Mouse (Mus musculus): ENCODE measurements around the gene Bicra. TPM values are rescaled to one million over a fixed set of nuclear protein-coding genes. Genes with fewer than 3 reads are reported as not detected.

Bicra gene
- 4.6 and 5.0 TPM in 2 replicates for polyA plus RNA-seq (2015; fragmentation: Nextera tagmentation; extraction: Ambion mirVana)

- Histone ChIP-seq H3K4me2 (peak within 1 kb of the TSS; percentile 87), H3K27me3 (replicated peaks) (no peaks in the 10 kb centered on the region), H3K4me1 (peaks cover 66% of the 10 kb centered on the region), H3K27ac (replicated peaks) (peak within 1 kb of the TSS; percentile 93), H3K9ac (peak within 1 kb of the TSS; percentile 93), H3K9me3 (no peaks in the 10 kb centered on the region), H3K4me3 (peak within 1 kb of the TSS; percentile 86), H3K36me3 (no peaks in the 10 kb centered on the region)
- WGBS: under 1% methylated on average over 58 of the region's 69 CpGs
- ATAC-seq (ENCODE audit: extremely low read depth, insufficient number of reproducible peaks, low FRiP score, low TSS enrichment): peak; percentile 42; the same call in 1 of the 2 replicates
Measured at GRCm38 (mm10) chr7:16047338-16048146, at the start of gene Bicra. Gene Bicra (minus strand): TSS chr7:16047921.

GRCm38 (mm10) chr7:16094592-16094991 lies 46.9 kb upstream of the Bicra start:
- 69% methylated on average over 3 of the region's 3 CpGs for WGBS
- H3K4me1 ChIP-seq: peaks cover 9% of the 10 kb centered on the region
- H3K9ac ChIP-seq: no peak overlapping the region
- no peak overlapping the region for H3K4me2 ChIP-seq
- ATAC-seq (ENCODE audit: extremely low read depth, insufficient number of reproducible peaks, low FRiP score, low TSS enrichment): no peak
- no peak overlapping the region for H3K27ac ChIP-seq (replicated peaks)
- H3K27me3 ChIP-seq (replicated peaks): peaks cover 40% of the 10 kb centered on the region
- H3K36me3 ChIP-seq: no peaks in the 10 kb centered on the region
- H3K4me3 ChIP-seq: no peak overlapping the region
- H3K9me3 ChIP-seq: no peaks in the 10 kb centered on the region

- Histone ChIP-seq H3K27ac (replicated peaks) (no peak overlapping the region), H3K4me2 (no peak overlapping the region), H3K4me1 (peaks cover 3% of the 10 kb centered on the region; the same call in 1 of the 2 replicates), H3K27me3 (replicated peaks) (peaks cover 14% of the 10 kb centered on the region), H3K9me3 (no peaks in the 10 kb centered on the region), H3K4me3 (no peak overlapping the region), H3K36me3 (no peaks in the 10 kb centered on the region), H3K9ac (no peak overlapping the region)
- 56% methylated on average over 2 of the region's 2 CpGs for WGBS
- no peak for ATAC-seq (ENCODE audit: extremely low read depth, insufficient number of reproducible peaks, low FRiP score, low TSS enrichment)
Measured at GRCm38 (mm10) chr7:16087587-16087986, 39.9 kb upstream of the Bicra start.

GRCm38 (mm10) chr7:16083361-16083760 lies 35.6 kb upstream of the Bicra start:
- no peak for ATAC-seq (ENCODE audit: extremely low read depth, insufficient number of reproducible peaks, low FRiP score, low TSS enrichment)
- no peaks in the 10 kb centered on the region for H3K9me3 ChIP-seq
- H3K4me1 ChIP-seq: peaks cover 3% of the 10 kb centered on the region; the same call in 1 of the 2 replicates
- H3K4me2 ChIP-seq: no peak overlapping the region
- peaks cover 17% of the 10 kb centered on the region for H3K27me3 ChIP-seq (replicated peaks)
- no peaks in the 10 kb centered on the region for H3K36me3 ChIP-seq
- 27% methylated on average over 4 of the region's 4 CpGs for WGBS
- no peak overlapping the region for H3K4me3 ChIP-seq
- no peak overlapping the region; the same call in 1 of the 2 replicates for H3K9ac ChIP-seq
- H3K27ac ChIP-seq (replicated peaks): no peak overlapping the region

DNA sequence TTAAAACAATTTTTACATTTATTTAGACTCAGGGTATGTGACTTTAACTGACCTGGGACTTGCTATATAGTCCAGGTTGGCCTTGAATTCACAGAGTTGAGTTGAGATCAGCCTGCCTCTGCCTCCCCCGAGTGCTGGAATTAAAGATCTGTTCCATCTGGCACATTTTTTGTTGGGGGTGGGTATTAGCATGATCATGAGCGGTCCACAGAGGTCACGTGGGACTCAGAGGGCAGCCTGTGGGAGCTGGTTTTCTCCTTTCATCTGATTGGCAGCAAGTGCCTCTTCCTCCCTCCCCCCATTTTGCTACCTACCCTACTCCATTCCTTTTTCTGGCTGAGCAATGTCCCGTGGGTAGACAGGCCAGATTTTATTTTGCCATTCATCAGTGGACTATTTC lies 32.9 kb upstream of the Bicra start:
- H3K9ac ChIP-seq: no peak overlapping the region
- H3K4me1 ChIP-seq: peaks cover 3% of the 10 kb centered on the region; the same call in 1 of the 2 replicates
- H3K4me3 ChIP-seq: no peak overlapping the region
- no peaks in the 10 kb centered on the region for H3K9me3 ChIP-seq
- no peak for ATAC-seq (ENCODE audit: extremely low read depth, insufficient number of reproducible peaks, low FRiP score, low TSS enrichment)
- H3K36me3 ChIP-seq: no peaks in the 10 kb centered on the region
- WGBS: 69% methylated on average over 4 of the region's 4 CpGs
- H3K4me2 ChIP-seq: no peak overlapping the region
- no peak overlapping the region for H3K27ac ChIP-seq (replicated peaks)
- H3K27me3 ChIP-seq (replicated peaks): peaks cover 26% of the 10 kb centered on the region; the same call in 1 of the 2 replicates

- no peak for ATAC-seq (ENCODE audit: extremely low read depth, insufficient number of reproducible peaks, low FRiP score, low TSS enrichment)
- 50% methylated on average over 1 of the region's 1 CpGs for WGBS
- Histone ChIP-seq H3K9me3 (no peaks in the 10 kb centered on the region), H3K9ac (no peak overlapping the region), H3K36me3 (no peaks in the 10 kb centered on the region), H3K4me1 (peaks cover 3% of the 10 kb centered on the region; the same call in 1 of the 2 replicates), H3K27me3 (replicated peaks) (peaks cover 22% of the 10 kb centered on the region; the same call in 1 of the 2 replicates), H3K4me3 (no peak overlapping the region), H3K4me2 (no peak overlapping the region), H3K27ac (replicated peaks) (no peak overlapping the region)
Measured at GRCm38 (mm10) chr7:16079947-16080346, 32.2 kb upstream of the Bicra start.

- Histone ChIP-seq H3K4me2 (no peak overlapping the region), H3K9ac (no peak overlapping the region), H3K36me3 (no peaks in the 10 kb centered on the region), H3K4me3 (no peak overlapping the region), H3K27me3 (replicated peaks) (peaks cover 12% of the 10 kb centered on the region; the same call in 1 of the 2 replicates), H3K9me3 (no peaks in the 10 kb centered on the region), H3K4me1 (no peaks in the 10 kb centered on the region), H3K27ac (replicated peaks) (no peak overlapping the region)
- WGBS: 70% methylated on average over 6 of the region's 6 CpGs
- no peak for ATAC-seq (ENCODE audit: extremely low read depth, insufficient number of reproducible peaks, low FRiP score, low TSS enrichment)
Measured at GRCm38 (mm10) chr7:16071906-16072305, 24.2 kb upstream of the Bicra start.

- H3K27me3 ChIP-seq (replicated peaks): 0 out of 2 replicates have a peak, but pooled peaks cover 3% of the 10 kb centered on the region
- no peak overlapping the region for H3K9ac ChIP-seq
- no peaks in the 10 kb centered on the region for H3K36me3 ChIP-seq
- H3K4me1 ChIP-seq: no peaks in the 10 kb centered on the region
- H3K27ac ChIP-seq (replicated peaks): no peak overlapping the region
- no peak overlapping the region for H3K4me3 ChIP-seq
- no peaks in the 10 kb centered on the region for H3K9me3 ChIP-seq
- ATAC-seq (ENCODE audit: extremely low read depth, insufficient number of reproducible peaks, low FRiP score, low TSS enrichment): no peak
- H3K4me2 ChIP-seq: no peak overlapping the region
Measured at GRCm38 (mm10) chr7:16070846-16071245, 23.1 kb upstream of the Bicra start.

GRCm38 (mm10) chr7:16063490-16063889 lies 15.8 kb upstream of the Bicra start:
- Histone ChIP-seq H3K4me1 (peaks cover 6% of the 10 kb centered on the region; the same call in 1 of the 2 replicates), H3K27me3 (replicated peaks) (peaks cover 52% of the 10 kb centered on the region), H3K4me2 (no peak overlapping the region), H3K9me3 (peaks cover 12% of the 10 kb centered on the region; the same call in 1 of the 2 replicates), H3K36me3 (no peaks in the 10 kb centered on the region), H3K27ac (replicated peaks) (no peak overlapping the region), H3K4me3 (no peak overlapping the region), H3K9ac (no peak overlapping the region)
- no peak for ATAC-seq (ENCODE audit: extremely low read depth, insufficient number of reproducible peaks, low FRiP score, low TSS enrichment)
- WGBS: 31% methylated on average over 4 of the region's 4 CpGs

- peaks cover 12% of the 10 kb centered on the region; the same call in 1 of the 2 replicates for H3K9me3 ChIP-seq
- no peak overlapping the region for H3K27ac ChIP-seq (replicated peaks)
- ATAC-seq (ENCODE audit: extremely low read depth, insufficient number of reproducible peaks, low FRiP score, low TSS enrichment): no peak
- H3K4me3 ChIP-seq: peak overlapping the region; percentile 22; the same call in 1 of the 2 replicates
- no peaks in the 10 kb centered on the region for H3K36me3 ChIP-seq
- peaks cover 6% of the 10 kb centered on the region; the same call in 1 of the 2 replicates for H3K4me1 ChIP-seq
- H3K4me2 ChIP-seq: no peak overlapping the region
- H3K9ac ChIP-seq: no peak overlapping the region
- WGBS: 62% methylated on average over 15 of the region's 15 CpGs
- peaks cover 49% of the 10 kb centered on the region for H3K27me3 ChIP-seq (replicated peaks)
Measured at GRCm38 (mm10) chr7:16062099-16062420, 14.3 kb upstream of the Bicra start.

DNA sequence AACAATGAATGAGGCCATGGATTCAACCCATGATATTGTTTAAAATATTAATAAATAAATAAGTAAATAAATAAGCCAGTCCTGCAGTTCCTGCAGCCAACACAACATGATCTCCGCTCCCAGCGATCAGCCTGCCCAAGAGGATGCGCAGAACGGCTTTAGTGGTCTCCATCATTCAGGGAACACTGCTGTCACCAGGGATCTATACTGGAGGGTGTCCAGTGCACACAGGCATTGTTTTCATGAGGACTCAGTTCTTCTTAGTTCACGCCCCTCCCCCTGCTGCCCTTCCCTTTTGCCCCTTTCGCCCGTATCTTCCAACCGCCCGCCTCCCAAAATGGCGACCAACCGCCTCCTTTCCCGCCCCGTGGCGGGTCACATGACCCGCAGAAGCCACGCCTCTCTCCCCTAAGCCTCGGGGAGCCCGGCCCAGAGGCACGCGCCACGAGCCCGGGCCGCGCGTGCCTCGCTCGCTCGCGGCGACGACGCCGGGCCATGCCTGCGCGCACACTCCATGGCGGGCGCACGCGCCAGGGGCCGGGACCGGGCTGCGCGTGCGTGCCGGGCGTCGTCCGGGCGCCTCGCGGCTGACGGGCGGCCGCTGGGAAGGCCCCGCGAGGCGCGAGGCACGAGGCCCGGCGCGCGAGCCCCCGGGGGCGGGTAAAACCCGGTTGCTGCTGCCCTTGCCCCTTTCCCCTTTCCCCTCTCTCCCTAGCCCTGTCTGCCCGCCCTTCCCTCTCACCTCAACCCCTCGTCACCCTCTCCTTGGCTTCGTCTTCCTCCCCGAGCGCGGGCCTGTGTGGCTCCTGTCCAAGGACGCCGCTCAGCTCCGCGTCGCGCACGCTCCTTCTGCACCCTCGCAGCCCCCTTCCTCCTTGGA lies 13.7 kb upstream of the Bicra start, which contains the start of gene Zfp541:
Gene Zfp541 (plus strand): TSS at position 596 of the 880 bp plus-strand sequence.
- H3K4me3 ChIP-seq: peak within 1 kb of the TSS; percentile 22
- peaks cover 49% of the 10 kb centered on the region for H3K27me3 ChIP-seq (replicated peaks)
- H3K27ac ChIP-seq (replicated peaks): no peak within 1 kb of the TSS
- H3K9me3 ChIP-seq: peaks cover 12% of the 10 kb centered on the region; the same call in 1 of the 2 replicates
- no peaks in the 10 kb centered on the region for H3K36me3 ChIP-seq
- peak within 1 kb of the TSS; percentile 47 for H3K4me2 ChIP-seq
- ATAC-seq (ENCODE audit: extremely low read depth, insufficient number of reproducible peaks, low FRiP score, low TSS enrichment): no peak
- no peak within 1 kb of the TSS for H3K9ac ChIP-seq
- H3K4me1 ChIP-seq: peaks cover 6% of the 10 kb centered on the region; the same call in 1 of the 2 replicates
- WGBS: 38% methylated on average over 76 of the region's 80 CpGs

Data from heart, embryonic 13.5 days (tissue).